Mouse (Mus musculus) CH12.LX (cell line): ENCODE results near the gene Exoc7. TPM values are rescaled to one million over a fixed set of nuclear protein-coding genes. Genes with fewer than 3 reads are reported as not detected.
A peak's percentile ranks its signal among the peaks of the same experiment; 100 is the strongest.

ENCODE experiments used
- DNase-seq: peaks from one replicate; pipeline ENCODE4 v3.0.0-alpha.2; 2013; ENCODE audit errors: extremely low read depth
- H3K27ac ChIP-seq: 2 replicates; pipeline ENCODE4 v1.5.1; 2012; ENCODE audit warnings: low read depth, mild to moderate bottlenecking, control low read depth, moderate library complexity; ENCODE audit not compliant: insufficient read depth
- H3K27me3 ChIP-seq: replicated peaks from 2 replicates; pipeline ENCODE3; 2012; ENCODE audit warnings: inconsistent platforms
- H3K36me3 ChIP-seq, 2 experiments: replicated peaks in 1 of 2; 2 replicates each; pipeline versions ENCODE3 to v1.6.1; 2012; ENCODE audit warnings: inconsistent platforms in 1 of 2, low read length in 1 of 2, mild to moderate bottlenecking in 1 of 2, mixed read lengths in 1 of 2, moderate library complexity in 1 of 2; ENCODE audit not compliant: control insufficient read depth in 1 of 2, insufficient read depth in 1 of 2
- H3K4me1 ChIP-seq, 2 experiments: 2 replicates each; pipeline ENCODE4 v1.6.1; 2012; ENCODE audit warnings: inconsistent platforms in 1 of 2, moderate library complexity in 1 of 2; ENCODE audit not compliant: insufficient read depth in 2 of 2, control insufficient read depth in 1 of 2
- H3K4me2 ChIP-seq: 2 replicates; pipeline ENCODE4 v1.6.1; 2012; ENCODE audit warnings: low read depth, mild to moderate bottlenecking, control low read depth; ENCODE audit not compliant: poor library complexity, insufficient read depth, severe bottlenecking
- H3K4me3 ChIP-seq, 3 experiments: fragments of 150-350 bp in 1 of 3; sonication (generic) in 1 of 3; replicated peaks in 1 of 3; 2 replicates each; pipeline versions ENCODE3 to v1.5.1; 2011 to 2012; ENCODE audit warnings: low read depth in 2 of 3, low read length in 2 of 3, mild to moderate bottlenecking in 2 of 3, moderate library complexity in 2 of 3, control low read depth in 1 of 3, improper control_type of control experiment in 1 of 3, inconsistent platforms in 1 of 3, mixed read lengths in 1 of 3; ENCODE audit not compliant: poor library complexity in 1 of 3
- H3K79me2 ChIP-seq: replicated peaks from 2 replicates; pipeline ENCODE4 v1.6.1; 2012; ENCODE audit warnings: mild to moderate bottlenecking, moderate library complexity; ENCODE audit not compliant: control insufficient read depth, poor library complexity, insufficient read depth, severe bottlenecking; ENCODE audit errors: extremely low read depth
- H3K9ac ChIP-seq: 2 replicates; pipeline ENCODE4 v1.6.1; 2012; ENCODE audit warnings: low read depth, mild to moderate bottlenecking, control low read depth, moderate library complexity; ENCODE audit not compliant: insufficient read depth
- H3K9me3 ChIP-seq: replicated peaks from 2 replicates; pipeline ENCODE3; 2012; ENCODE audit warnings: low read length, inconsistent platforms, mixed read lengths
- BHLHE40 ChIP-seq: IDR thresholded peaks from 2 replicates; pipeline ENCODE4 v1.6.1; 2011; ENCODE audit warnings: mild to moderate bottlenecking, low read depth, low read length, improper control_type of control experiment
- CHD2 ChIP-seq: IDR thresholded peaks from 2 replicates; pipeline ENCODE4 v1.6.1; 2011; ENCODE audit warnings: low read length, improper control_type of control experiment
- CTCF ChIP-seq, 2 experiments: IDR thresholded peaks in 1 of 2; conservative IDR thresholded peaks in 1 of 2; 2 replicates each; pipeline ENCODE4 v1.5.1; 2011 to 2012; ENCODE audit warnings: low read depth in 2 of 2, low read length in 2 of 2, improper control_type of control experiment in 1 of 2, inconsistent platforms in 1 of 2, mild to moderate bottlenecking in 1 of 2, moderate library complexity in 1 of 2
- ELF1 ChIP-seq: IDR thresholded peaks from 2 replicates; pipeline ENCODE4 v1.6.1; 2014; ENCODE audit warnings: low read depth, mild to moderate bottlenecking, inconsistent platforms, low read length, improper control_type of control experiment
- EP300 ChIP-seq: IDR thresholded peaks from 2 replicates; pipeline ENCODE4 v1.6.1; 2011; ENCODE audit warnings: low read length, improper control_type of control experiment
- ETS1 ChIP-seq: conservative IDR thresholded peaks from 2 replicates; pipeline ENCODE4 v1.6.1; 2012; ENCODE audit warnings: low read depth, mild to moderate bottlenecking, inconsistent platforms, low read length, improper control_type of control experiment, moderate library complexity
- HCFC1 ChIP-seq: IDR thresholded peaks from 2 replicates; pipeline ENCODE4 v1.6.1; 2012; ENCODE audit warnings: low read depth, mild to moderate bottlenecking, inconsistent platforms, low read length, improper control_type of control experiment
- IRF4 ChIP-seq: IDR thresholded peaks from 2 replicates; pipeline ENCODE4 v1.6.1; 2014; ENCODE audit warnings: low read depth, mild to moderate bottlenecking, inconsistent platforms, low read length, improper control_type of control experiment
- JUN ChIP-seq: IDR thresholded peaks from 2 replicates; pipeline ENCODE4 v1.6.1; 2011; ENCODE audit warnings: low read depth, mild to moderate bottlenecking, low read length, improper control_type of control experiment, moderate library complexity; ENCODE audit not compliant: insufficient read depth
- JUND ChIP-seq: conservative IDR thresholded peaks from 2 replicates; pipeline ENCODE4 v1.6.1; 2011; ENCODE audit warnings: low read depth, low read length, improper control_type of control experiment
- KAT2A ChIP-seq: IDR thresholded peaks from 2 replicates; pipeline ENCODE4 v1.6.1; 2012; ENCODE audit warnings: low read length, improper control_type of control experiment, inconsistent platforms; ENCODE audit not compliant: insufficient replicate concordance
- MAZ ChIP-seq: IDR thresholded peaks from 2 replicates; pipeline ENCODE4 v1.6.1; 2012; ENCODE audit warnings: low read depth, mild to moderate bottlenecking, inconsistent platforms, low read length, improper control_type of control experiment, moderate library complexity
- MEF2A ChIP-seq: IDR thresholded peaks from 2 replicates; pipeline ENCODE4 v1.6.1; 2014; ENCODE audit warnings: low read depth, mild to moderate bottlenecking, inconsistent platforms, low read length, improper control_type of control experiment, borderline replicate concordance
- MXI1 ChIP-seq: IDR thresholded peaks from 2 replicates; pipeline ENCODE4 v1.6.1; 2011; ENCODE audit warnings: mild to moderate bottlenecking, low read depth, low read length, improper control_type of control experiment
- NELFE ChIP-seq: IDR thresholded peaks from 2 replicates; pipeline ENCODE4 v1.6.1; 2011; ENCODE audit warnings: low read depth, low read length, improper control_type of control experiment
- NRF1 ChIP-seq: IDR thresholded peaks from 2 replicates; pipeline ENCODE4 v1.6.1; 2014; ENCODE audit warnings: low read depth, mild to moderate bottlenecking, inconsistent platforms, low read length, improper control_type of control experiment, moderate library complexity
- PAX5 ChIP-seq: IDR thresholded peaks from 2 replicates; pipeline ENCODE4 v1.6.1; 2012; ENCODE audit warnings: low read length, inconsistent platforms, mixed read lengths
- POLR2A ChIP-seq: IDR thresholded peaks from 2 replicates; pipeline ENCODE4 v1.6.1; 2011; ENCODE audit warnings: low read depth, mild to moderate bottlenecking, improper control_type of control experiment, low read length
- POLR2AphosphoS2 ChIP-seq: IDR thresholded peaks from 2 replicates; pipeline ENCODE4 v1.6.1; 2011; ENCODE audit warnings: low read depth, low read length, improper control_type of control experiment
- RAD21 ChIP-seq: IDR thresholded peaks from 2 replicates; pipeline ENCODE4 v1.6.1; 2011; ENCODE audit warnings: low read depth, mild to moderate bottlenecking, low read length, improper control_type of control experiment, moderate library complexity
- RCOR1 ChIP-seq: conservative IDR thresholded peaks from 2 replicates; pipeline ENCODE4 v1.6.1; 2012; ENCODE audit warnings: low read depth, mild to moderate bottlenecking, inconsistent platforms, low read length, improper control_type of control experiment
- SIN3A ChIP-seq: IDR thresholded peaks from 2 replicates; pipeline ENCODE4 v1.6.1; 2012; ENCODE audit warnings: low read length, improper control_type of control experiment, inconsistent platforms
- SMC3 ChIP-seq: IDR thresholded peaks from 2 replicates; pipeline ENCODE4 v1.6.1; 2011; ENCODE audit warnings: low read depth, low read length, improper control_type of control experiment
- TBP ChIP-seq: conservative IDR thresholded peaks from 2 replicates; pipeline ENCODE4 v1.6.1; 2011; ENCODE audit warnings: low read depth, low read length, improper control_type of control experiment
- USF2 ChIP-seq: conservative IDR thresholded peaks from 2 replicates; pipeline ENCODE4 v1.6.1; 2011; ENCODE audit warnings: low read depth, low read length, improper control_type of control experiment
- ZKSCAN1 ChIP-seq: IDR thresholded peaks from 2 replicates; pipeline ENCODE4 v1.6.1; 2012; ENCODE audit warnings: low read depth, inconsistent platforms, low read length, improper control_type of control experiment, borderline replicate concordance
- dilution Hi-C: fragments of 300-500 bp; cut with MboI; formaldehyde crosslinking; loops from 2 replicates; pipeline ENCODE4 v1.14.3; 2020; ENCODE audit warnings: low sequenced_read_pairs; ENCODE audit not compliant: extremely low pct_unique_long_range_greater_than_20kb, extremely low pct_ligation_motif_present
- in situ Hi-C: fragments of 300-500 bp; cut with MboI; formaldehyde crosslinking; loops from 3 replicates; pipeline ENCODE4 v1.14.3; 2019; ENCODE audit warnings: low sequenced_read_pairs, low pct_ligation_motif_present, low pct_unique_long_range_greater_than_20kb, mixed read lengths
- polyA plus RNA-seq: library from polyadenylated mRNA; unstranded; fragments of >175 nt; gene quantifications from 2 replicates; pipeline ENCODE4 v1.2.1, GENCODE M21; 2012; ENCODE audit warnings: low read depth; ENCODE audit not compliant: insufficient read length
- total RNA-seq, 2 experiments: library from RNA; depleted of rRNA; stranded (reverse); fragments of 300-350 nt in 1 of 2; fragments of >200 nt in 1 of 2; gene quantifications; 2 replicates each; pipeline ENCODE4 v1.2.3; 2012 to 2014

Exoc7 gene
- total and polyA plus RNA-seq, 3 experiments = 32.2 to 51.8 (median 42.1) TPM

- TF ChIP-seq HCFC1 (no peak), TBP (no peak), ETS1 (no peak), MEF2A (no peak), BHLHE40 (no peak), POLR2A (no peak), IRF4 (no peak), ZKSCAN1 (no peak), SMC3 (no peak), RCOR1 (no peak), USF2 (no peak), EP300 (no peak), MAZ (no peak), MXI1 (no peak), ELF1 (no peak), JUN (no peak)
- TF ChIP-seq, all 38 proteins: peak for 0
- Histone ChIP-seq H3K4me1 (peaks cover 11 to 28% of the 10 kb centered on the region in 2 experiments; a peak in 3 of 4 replicates), H3K27ac (no peak overlapping the region), H3K9ac (no peak overlapping the region), H3K36me3 (no peaks in the 10 kb centered on the region), H3K27me3 (no peaks in the 10 kb centered on the region), H3K4me2 (no peak overlapping the region), H3K9me3 (no peaks in the 10 kb centered on the region), H3K79me2 (peaks cover 1% of the 10 kb centered on the region; the same call in 1 of the 2 replicates), H3K4me3 (no peak overlapping the region)
- DNase-seq = no peak
- dilution Hi-C loops = no loop called here
- in situ Hi-C loops = no loop called here
Measured at GRCm38 (mm10) chr11:116311169-116311568, 4.1 kb upstream of the Exoc7 start.

GRCm38 (mm10) chr11:116309601-116310000, 2.6 kb upstream of the Exoc7 start:
- Histone ChIP-seq H3K9me3 (no peaks in the 10 kb centered on the region), H3K9ac (no peak overlapping the region), H3K27ac (no peak overlapping the region), H3K4me2 (no peak overlapping the region), H3K4me1 (peaks cover 15 to 34% of the 10 kb centered on the region in 2 experiments), H3K27me3 (no peaks in the 10 kb centered on the region), H3K4me3 (no peak overlapping the region), H3K36me3 (peaks cover 3 to 7% of the 10 kb centered on the region in 2 experiments), H3K79me2 (peaks cover 7% of the 10 kb centered on the region; the same call in 1 of the 2 replicates)
- dilution Hi-C loops = no loop called here
- TF ChIP-seq ETS1 (0 out of 2 replicates have a peak, but pooled peaks have one; percentile 10), RAD21 (no peak), PAX5 (no peak), RCOR1 (no peak), EP300 (no peak), KAT2A (no peak), NRF1 (no peak), CHD2 (no peak), NELFE (no peak), ELF1 (peak; percentile 37; the same call in 1 of the 2 replicates), POLR2AphosphoS2 (no peak), TBP (no peak), BHLHE40 (no peak), MXI1 (no peak), JUND (no peak), SIN3A (no peak), CTCF (conservative IDR thresholded peaks at IDR 0.05 in 1 of 2, IDR thresholded peaks at IDR 0.05 in 1 of 2; ENCODE audit: low read depth in 2 of 2, low read length in 2 of 2) (no peak)
- DNase-seq = no peak
- in situ Hi-C loops = no loop called here
